Mouse (Mus musculus) MEL (cell line): ENCODE measurements at regions not wholly inside any gene's neighbourhood (a gene's known extent, or its start where the extent isn't known, plus 50 kb on each side); places are given as distances from the start of the nearest gene placed in this dataset.

Source experiments
- CTCF ChIP-seq, 3 experiments: IDR thresholded peaks in 2 of 3; conservative IDR thresholded peaks in 1 of 3; 2 replicates each; pipeline ENCODE4 v1.5.1; 2011 to 2012; ENCODE audit warnings: low read length in 3 of 3, low read depth in 2 of 3, mild to moderate bottlenecking in 2 of 3, improper control_type of control experiment in 1 of 3, inconsistent platforms in 1 of 3, mixed read lengths in 1 of 3, moderate library complexity in 1 of 3; ENCODE audit not compliant: control insufficient read depth in 1 of 3, insufficient read depth in 1 of 3, poor library complexity in 1 of 3, severe bottlenecking in 1 of 3
- GATA1 ChIP-seq: IDR thresholded peaks from 2 replicates; pipeline ENCODE4 v1.6.1; 2011; ENCODE audit warnings: low read depth, low read length, improper control_type of control experiment
- MAX ChIP-seq: IDR thresholded peaks from 2 replicates; pipeline ENCODE4 v1.6.1; 2011; ENCODE audit warnings: low read length, improper control_type of control experiment
- NRF1 ChIP-seq: IDR thresholded peaks from 2 replicates; pipeline ENCODE4 v1.6.1; 2014; ENCODE audit warnings: low read depth, mild to moderate bottlenecking, inconsistent platforms, low read length, improper control_type of control experiment, moderate library complexity; ENCODE audit not compliant: poor library complexity, insufficient read depth, severe bottlenecking
- POLR2A ChIP-seq, 2 experiments: IDR thresholded peaks; 2 replicates each; pipeline ENCODE4 v1.6.1; 2011 to 2012; ENCODE audit warnings: low read length in 2 of 2, mild to moderate bottlenecking in 2 of 2, control low read depth in 1 of 2, improper control_type of control experiment in 1 of 2, low read depth in 1 of 2, moderate library complexity in 1 of 2; ENCODE audit not compliant: control insufficient read depth in 1 of 2, insufficient read depth in 1 of 2, poor library complexity in 1 of 2
- ZMIZ1 ChIP-seq: IDR thresholded peaks from 2 replicates; pipeline ENCODE4 v1.6.1; 2012; ENCODE audit warnings: low read depth, mild to moderate bottlenecking, inconsistent platforms, low read length, improper control_type of control experiment, moderate library complexity

- TF ChIP-seq CTCF (IDR thresholded peaks at IDR 0.05 in 2 of 3, conservative IDR thresholded peaks at IDR 0.05 in 1 of 3; ENCODE audit: control insufficient read depth in 1 of 3, insufficient read depth in 1 of 3, low read depth in 2 of 3, low read length in 3 of 3, poor library complexity in 1 of 3, severe bottlenecking in 1 of 3) (no peak), GATA1 (no peak), NRF1 (no peak), ZMIZ1 (no peak), MAX (no peak), POLR2A (IDR thresholded peaks at IDR 0.05; ENCODE audit: control insufficient read depth in 1 of 2, insufficient read depth in 1 of 2, low read depth in 1 of 2, low read length in 2 of 2, poor library complexity in 1 of 2) (no peak)
These were observed 165.5 kb upstream of the Irx3 start for GRCm38 (mm10) chr8:91967407-91967806.
